Mouse (Mus musculus) right cerebral cortex, postnatal 36 days (tissue): ENCODE measurements around the gene Flt1.

Source experiments
- DNase-seq, 2 experiments: peaks; one replicate each; pipeline ENCODE4 v3.0.0; 2022; ENCODE audit warnings: low spot score in 2 of 2, mixed read lengths in 1 of 2

The Flt1 gene

DNA sequence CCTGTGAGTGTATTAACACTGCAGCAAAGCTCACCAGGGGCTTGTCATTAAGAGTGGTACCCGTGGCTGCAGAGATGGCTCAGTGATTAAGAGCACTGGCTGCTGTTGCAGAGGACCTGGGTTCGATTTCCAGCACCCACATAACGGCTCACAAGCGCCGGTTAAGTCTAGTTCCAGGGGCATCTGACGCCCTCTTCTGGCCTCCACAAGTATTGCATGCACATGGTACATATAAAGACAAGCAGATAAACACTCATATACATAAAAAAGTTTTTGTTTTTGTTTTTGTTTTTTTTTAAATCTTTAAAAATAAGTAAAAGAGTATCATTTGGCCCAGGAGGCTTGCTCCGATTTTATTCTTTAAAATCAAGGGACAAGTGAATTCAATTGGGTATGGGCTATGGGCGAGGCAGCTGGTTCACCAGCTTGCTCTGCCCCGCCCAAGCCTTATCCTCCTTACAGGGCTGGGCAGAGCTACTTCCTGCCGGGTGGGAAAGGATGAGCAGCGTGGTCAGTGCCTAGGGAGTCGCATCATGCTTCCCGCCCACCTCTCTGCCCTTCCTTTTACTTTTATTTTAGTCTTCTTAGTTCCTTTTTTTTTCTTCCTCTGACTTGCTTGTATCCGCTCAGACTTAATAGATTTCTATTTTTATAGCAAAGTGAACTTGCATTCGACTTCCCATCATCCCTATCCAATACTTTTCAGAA lies 57.0 kb downstream of the Flt1 start:
- no peak for DNase-seq

DNA sequence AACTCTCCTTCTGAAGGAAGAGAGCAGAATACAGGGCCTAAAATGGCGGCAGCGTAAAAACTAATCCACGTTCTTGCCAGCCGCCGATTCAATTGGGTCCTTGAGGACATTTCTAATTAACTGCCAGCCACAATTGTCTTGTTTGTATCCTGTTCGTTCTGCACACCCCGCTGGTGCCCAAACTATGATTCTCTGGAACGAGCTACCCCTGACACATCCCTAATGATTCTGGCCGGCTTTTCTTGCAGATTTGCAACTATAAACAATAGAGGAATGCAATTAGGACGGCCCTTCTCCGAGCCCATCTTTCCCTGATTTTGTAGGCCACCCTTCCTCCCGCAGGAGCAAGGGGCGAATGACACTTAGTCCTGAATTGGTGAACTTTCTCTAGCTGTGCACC lies 59.9 kb downstream of the Flt1 start:
- DNase-seq, result no peak

DNA sequence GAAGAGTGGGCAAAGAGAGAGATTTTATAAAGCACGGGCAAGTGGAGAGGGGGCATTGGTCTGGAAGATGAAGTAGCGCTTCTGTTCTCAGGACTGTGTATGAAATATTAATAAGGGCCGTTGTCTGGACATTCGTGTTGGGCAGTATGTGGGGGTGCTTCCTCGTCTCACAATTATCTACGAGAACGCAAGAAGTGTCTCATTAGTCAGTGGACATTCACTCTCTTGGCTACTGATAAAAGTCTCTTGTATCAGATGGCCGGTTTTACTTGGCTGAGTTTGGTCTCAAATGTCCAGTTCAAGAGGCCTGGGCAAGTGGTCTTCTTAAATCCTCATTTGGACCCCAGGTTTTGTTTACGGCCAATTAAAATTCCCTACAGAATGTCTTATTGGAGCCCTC lies 60.4 kb downstream of the Flt1 start:
- DNase-seq, result no peak

DNA sequence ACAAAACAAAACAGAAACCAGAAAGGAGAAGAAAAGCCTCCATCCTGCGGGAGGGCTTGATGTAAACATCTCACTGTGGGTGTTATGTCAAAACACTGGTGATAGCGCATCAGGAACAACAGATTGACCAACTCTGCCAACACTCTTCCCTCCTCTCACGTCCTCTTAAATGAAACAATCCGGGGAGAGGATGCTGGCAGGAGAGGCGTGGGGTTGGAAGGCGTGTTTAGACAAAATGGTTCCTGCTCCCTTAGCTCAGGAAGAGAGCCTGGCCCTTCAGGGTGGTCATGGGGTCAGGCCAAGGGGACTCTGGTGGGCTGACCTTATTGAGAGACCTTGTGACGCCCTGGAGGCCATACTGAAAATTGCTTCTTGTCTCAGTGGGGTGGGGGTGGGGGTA lies 65.9 kb downstream of the Flt1 start:
- DNase-seq, result no peak

DNA sequence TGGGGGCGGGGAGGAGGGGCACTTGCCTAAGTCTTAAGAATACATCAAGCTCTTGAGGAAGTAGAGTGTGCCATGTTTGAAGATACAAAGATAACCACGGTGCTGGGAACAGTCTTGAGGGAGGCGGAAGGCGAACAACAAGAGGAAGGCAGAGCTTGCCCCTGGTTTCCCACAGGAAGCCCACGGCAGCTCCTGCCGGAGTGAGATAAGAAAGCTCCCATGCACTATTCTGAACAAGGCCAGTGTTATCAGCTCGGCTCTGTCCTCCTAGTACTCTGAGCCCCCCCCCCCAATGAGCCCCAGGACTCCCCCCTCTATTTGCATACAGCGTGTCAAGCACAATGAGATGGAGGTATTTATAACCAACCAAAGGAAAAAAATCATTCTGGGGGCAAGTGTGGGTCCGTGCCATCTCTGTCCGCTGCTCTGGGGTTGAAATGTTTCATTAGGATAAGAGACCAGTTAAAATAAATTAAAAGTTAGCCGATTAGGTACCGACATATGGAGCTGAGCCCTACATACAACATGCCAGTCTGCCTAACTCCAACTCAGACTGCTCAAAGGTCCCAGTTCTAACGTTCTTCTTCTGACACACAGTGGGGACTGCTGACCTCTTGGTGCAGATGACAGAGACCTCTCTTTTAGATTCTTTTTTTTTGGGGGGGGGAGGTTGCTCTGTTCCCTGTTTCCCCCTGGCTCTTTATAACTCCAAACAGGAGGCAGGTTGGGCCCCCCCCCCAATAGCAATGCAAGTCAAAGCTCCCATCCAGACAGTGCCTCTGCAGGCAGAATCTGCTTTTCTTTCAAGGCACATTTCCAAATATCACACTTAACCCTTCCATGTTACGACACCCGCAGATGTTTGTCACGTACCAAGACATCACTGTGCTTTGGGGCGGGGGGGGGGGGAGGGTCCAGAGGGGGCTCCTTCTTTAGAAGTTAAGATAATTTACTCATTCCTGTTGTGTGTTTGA lies 67.6 kb downstream of the Flt1 start:
- no peak for DNase-seq

DNA sequence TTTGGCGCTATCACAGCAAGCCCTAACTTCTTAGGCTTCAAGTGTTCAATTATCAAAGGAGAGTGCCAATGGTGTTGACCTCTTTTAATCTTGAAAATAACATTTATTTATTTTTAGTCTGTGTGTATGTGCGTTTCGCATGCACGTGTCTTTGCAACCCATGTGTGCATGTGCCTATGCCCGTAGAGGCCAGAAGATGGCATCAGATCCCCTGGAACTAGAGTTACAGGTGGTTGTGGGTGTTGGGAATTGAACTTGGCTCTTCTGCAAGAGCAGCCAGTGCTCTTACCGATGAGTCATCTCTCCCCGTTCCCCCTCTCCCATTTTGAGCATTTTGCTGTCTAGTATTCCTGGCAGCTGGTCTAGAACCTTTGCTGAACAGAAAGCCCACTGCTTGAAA lies 70.0 kb downstream of the Flt1 start:
- no peak for DNase-seq

DNA sequence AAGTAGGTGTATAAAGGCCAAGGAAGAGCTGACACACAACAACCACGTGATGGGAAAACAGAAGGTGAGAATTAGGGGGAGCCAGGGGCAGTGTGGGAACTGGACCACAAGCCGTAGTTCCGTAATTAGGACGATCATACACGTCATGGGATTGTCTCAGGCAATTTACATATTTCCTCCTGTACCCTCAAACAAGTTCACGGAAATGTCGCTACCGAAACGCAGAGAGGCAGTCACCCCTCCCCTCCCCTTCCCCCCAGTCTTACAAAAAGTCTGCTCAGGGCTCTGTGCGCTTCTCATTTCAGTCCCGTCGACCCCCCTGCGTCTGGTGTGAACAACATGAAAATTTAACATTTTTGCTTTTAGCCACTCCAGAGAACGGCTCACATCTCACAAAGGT lies 74.6 kb downstream of the Flt1 start:
- DNase-seq, result no peak

DNA sequence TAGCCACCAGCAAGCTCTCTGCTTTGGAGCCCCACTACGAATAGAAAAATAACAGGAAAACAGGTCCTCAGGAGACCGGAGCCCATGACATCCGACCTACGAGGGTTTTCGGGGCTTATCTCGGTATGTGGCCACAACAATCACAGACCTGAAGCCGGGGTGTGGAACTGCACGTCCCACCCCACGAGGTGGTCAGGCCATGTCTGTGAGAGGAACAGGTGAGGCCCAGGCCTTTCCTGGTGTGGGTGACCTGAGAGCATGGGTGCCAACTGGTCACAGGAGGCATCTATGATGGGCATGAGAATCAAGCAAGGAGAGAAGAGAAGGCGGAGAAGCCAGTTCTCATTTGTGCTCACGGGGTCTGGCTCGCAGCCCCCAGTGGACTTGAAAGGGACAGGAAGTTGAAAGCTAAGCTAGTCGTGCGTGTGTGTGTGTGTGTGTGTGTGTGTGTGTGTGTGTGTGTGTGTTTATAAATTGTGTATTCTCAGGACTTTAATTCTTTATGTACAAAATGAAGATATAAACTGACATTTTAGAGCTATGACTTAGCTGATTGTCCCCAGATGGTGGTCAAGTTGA lies 79.4 kb downstream of the Flt1 start:
- DNase-seq, result no peak

DNA sequence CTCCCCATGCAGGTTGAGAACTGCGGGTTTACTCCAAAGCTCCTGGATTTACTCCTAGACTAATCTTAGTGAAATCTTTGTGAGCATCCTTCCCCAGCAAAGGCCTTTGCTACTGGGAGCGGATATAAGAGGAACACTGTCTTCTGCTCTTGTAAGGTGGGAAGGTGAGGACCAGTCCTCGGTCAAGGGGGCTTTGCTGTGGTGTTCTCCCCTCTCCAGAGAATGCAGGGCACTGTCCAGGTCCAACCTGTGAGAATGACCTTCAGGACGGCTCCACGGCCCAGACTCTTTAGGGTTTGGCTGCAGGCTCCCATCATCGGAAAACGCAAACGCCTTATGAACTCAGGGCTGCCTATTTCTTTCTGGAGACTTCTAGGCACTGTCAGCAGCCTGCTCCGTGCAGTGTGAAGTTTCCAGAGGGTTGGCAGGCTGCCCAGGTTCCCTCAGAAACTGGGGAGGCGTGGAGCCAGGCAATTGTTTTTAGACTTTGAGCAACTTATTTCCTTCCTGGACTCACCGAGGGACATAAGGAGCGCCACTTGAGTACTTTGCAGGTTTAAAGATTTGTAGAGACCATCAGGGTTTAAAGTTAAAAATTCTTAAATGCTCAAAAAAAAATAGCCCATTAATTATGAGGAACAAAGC lies 80.7 kb downstream of the Flt1 start:
- DNase-seq, result peak; percentile 37 to 51

DNA sequence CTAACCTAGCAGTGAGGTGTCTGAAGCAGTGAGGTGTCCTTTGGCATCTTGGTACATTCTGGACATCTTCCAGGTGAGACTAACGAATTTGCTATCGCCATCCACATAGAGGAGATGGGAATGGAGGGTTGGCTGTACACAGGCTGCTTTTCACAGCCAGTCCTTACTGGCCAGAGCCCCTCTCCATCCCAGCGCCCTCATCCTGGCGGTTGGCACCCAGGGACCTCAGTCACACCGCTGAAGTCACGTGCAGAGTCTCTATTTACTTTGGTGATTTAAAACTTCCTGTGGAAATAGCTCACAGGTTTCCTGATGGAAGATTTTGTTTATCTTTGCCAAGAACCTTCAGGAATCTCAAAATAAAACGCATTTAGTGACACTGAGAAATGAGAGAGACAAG lies 84.4 kb downstream of the Flt1 start:
- DNase-seq, result no peak

DNA sequence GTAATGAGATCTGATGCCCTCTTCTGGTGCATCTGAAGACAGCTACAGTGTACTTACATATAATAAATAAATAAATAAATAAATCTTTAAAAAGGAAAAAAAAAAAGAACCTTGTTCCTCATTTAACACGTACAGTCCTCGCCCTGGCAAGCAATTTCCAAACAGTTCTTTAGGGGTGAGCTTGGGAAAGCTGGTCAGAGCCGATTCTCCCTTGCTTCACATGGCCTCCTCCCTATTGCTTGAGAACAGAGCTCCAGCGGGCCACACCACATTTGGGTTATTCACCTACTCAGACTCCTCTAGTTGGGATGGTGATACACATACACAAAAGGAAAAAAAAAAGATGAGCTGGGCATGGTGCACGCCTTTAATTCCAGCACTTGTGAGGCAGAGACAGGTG lies 85.9 kb downstream of the Flt1 start:
- no peak for DNase-seq

DNA sequence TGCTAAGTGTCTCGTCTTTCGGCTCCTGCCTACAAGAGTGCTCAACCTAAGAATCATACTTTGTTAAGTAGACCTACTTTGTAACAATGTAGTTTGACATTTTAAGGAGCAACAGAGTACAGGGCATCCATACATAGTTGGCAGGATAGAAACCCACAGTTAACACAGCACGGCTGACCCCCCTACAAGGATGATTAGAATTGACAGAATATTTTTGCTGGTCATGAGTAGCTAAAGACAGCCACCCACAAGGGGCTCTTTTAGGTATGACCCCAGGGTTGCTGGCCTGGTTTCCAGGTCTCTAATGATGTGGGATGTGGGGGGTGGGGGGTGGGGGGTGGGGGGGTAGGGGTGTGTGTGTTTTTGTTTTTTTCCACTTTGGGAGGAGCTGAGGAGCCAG lies 89.1 kb downstream of the Flt1 start:
- no peak for DNase-seq

DNA sequence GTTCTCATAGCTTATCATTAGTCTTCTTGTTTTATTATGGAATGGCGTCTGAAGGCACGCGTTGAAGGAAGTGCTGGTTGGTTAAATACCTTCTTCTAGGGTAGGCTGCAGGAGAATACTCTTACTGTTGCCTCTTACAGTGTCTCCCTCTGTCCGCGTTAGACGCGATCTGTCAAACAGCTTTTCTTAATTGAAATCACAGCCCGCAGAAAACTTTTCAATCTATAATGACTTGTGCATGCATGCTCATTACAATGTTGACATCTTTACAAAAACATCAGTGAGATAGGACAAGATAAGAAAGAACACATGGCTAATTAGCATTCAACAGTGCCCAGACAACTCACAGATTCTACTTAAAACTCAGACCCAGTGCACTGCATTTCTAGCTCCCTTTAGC lies 89.9 kb downstream of the Flt1 start:
- DNase-seq, result no peak

DNA sequence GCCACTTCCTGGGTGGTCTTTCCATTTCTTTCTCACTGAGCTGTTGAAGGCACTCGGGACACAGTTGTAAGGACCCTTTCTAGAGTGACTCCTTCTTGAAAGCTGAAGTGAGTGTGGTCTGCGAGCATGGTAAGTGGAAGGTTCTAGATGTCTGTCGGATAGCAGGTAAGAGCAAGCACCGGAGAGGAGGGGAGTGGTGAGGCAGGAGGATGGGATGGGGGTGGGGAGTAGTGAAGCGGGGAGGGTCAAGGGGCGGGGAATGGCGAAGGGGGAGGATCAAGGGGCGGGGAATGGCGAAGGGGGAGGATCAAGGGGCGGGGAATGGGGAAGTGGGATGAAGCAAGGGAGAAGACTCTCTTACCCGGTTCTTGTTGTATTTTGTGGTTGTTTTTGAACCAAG lies 91.8 kb downstream of the Flt1 start:
- no peak for DNase-seq

DNA sequence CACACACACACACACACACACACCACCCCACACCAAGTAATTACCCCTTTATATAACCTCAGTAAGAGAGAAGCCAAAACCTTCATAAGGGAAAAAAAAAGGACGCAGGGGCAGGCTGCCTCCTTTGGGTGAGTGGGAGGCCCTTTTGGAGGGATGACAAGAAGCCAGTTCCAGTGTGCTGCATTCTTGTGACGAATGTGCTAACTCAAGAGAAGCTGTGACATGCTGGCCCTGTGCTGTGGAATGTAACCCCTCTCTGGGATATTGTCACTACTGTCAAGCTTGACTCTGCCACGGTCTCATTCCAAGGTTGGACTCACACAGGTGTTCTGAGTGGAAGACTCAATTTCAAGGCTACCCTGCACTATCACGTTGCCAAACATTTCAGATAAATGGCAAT lies 93.1 kb downstream of the Flt1 start:
- no peak for DNase-seq

DNA sequence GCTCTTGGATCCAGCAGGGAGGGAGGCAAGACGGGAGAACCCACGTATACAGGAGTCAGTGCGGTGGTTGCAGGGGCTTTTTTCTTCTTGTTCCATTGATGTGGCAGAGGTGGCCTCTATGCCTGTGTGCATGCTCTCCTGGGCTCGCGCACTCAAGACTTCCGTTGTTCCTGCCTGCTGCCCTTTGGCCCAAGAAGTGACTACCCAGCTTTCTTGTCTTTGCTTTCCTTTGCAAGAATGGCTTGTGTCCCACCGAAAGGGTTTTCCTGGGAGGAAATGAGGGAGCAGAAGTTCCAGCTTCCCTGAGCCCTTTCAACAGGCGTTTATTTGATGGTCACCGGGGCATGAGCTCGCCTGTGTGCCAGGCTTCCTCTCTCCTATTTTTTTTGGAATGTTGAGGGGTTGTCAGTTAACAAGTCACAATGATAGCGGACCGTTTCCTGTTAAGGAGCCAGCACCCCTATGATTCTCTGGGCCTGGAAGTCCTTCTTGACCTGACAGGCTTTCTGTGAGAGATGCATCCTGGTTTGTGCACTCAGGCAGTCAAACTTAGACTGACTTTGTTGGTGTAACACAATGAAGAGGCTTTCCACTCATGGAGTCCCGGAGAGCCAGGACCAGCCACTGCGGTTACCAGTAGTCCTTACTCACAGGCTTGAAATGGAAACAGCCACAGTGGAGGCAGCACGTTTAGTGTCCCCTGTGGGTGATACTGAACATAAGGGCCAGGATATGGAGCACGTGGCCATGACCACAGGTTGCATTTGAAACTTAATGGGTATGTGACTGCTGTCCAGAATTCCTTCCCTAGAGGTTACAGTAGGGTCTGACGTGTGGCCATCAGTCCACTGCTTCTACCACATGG lies 95.2 kb downstream of the Flt1 start:
- DNase-seq, result no peak

DNA sequence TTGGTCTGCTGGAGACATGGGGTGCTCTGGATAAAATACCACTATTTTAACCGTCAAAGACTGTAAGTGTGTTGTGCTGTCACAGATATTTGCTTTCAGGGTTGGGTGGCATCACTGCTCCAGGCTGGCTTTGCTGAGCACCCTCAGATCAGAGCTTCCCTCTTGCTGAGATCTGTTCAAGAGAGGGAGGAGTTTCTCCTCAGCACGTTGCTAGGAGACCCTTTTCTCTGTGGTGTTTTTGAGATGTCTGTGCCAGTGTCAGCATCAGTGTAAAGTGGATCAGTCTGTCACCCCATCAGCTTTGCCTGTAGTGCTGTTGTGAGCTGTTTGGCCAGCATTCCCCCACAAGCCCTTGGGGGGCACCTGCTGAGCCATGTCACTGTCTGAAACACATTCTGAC lies 98.9 kb downstream of the Flt1 start:
- DNase-seq, result no peak

DNA sequence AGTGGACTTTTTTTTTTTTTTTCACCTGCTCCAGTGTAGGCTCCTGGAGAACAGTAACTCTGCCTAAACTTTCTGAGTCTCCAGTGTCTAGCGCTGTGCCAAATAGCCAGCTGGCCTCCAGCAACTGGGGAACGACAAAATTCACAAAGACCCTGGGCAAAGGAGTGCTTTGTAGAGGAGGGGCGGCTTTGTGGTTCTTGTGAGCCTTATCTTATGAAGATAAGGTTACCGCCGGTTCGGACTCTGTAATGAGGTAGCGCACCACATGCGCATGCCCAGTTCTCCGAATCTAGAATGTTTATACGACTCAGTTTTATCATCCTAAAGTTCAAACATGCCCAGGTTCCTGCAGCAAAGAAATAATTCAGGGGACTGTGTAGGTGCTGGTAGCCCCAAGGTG lies 102.1 kb downstream of the Flt1 start:
- no peak for DNase-seq

DNA sequence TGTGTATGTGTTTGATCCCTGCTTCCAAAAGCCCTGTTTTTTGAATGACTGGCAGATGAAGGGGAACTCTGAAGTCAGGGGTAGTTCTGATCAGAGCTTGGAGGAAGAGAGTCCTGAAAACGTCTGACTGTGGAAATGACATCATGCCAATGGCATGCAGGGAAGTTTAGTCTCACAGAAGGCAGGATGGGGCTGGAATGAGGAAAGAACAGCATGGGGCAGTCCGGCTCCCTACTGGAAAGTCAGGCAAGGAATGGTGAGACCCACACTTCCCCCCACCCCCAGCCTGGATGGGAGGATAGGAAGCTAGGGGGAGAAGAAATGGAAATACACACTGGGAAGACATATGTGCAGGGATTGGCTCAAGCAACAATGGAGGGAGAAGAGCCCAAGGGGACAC lies 105.6 kb downstream of the Flt1 start:
- no peak for DNase-seq

DNA sequence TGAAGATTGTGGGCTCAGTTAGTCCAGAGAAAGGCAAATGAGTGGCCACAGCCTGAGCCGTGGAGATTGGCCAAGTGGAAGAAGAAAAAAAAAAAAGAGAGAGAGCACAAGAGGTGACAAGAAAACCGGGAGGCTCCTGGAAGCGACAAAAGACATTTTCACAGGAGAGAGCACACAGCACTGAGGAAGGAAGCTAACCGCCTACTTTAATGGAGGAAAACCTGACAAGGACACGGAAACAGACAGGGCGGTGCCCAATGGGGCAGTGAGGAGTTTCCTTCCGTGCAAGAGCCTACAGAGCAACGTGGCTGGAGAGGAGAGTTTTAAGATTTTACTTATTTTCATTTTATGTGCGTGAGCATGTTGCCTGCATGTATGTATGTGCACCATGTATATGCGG lies 107.6 kb downstream of the Flt1 start:
- DNase-seq, result no peak

DNA sequence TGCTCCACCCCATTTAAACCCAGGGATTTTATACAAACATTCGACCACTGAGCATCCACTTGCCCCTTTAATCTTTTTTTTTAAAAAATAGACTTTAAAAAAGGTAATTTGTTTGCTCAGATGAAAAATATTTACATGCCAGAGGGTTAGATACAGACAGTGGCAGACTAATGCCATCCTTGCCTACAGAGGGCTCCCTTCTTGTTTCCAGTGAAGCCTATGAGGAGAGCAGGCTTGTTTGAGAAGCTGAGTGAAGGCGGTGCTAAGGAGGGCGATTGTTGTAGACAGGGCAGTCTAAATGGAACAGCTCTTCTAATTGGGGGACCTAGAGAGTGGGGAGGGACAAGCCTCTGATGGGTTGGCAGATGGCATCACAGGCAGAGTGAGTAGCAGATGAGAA lies 109.4 kb downstream of the Flt1 start:
- no peak for DNase-seq
